Mouse (Mus musculus) spleen, adult 2 months (tissue): ENCODE data around the gene Pex7. TPM values are rescaled to one million over a fixed set of nuclear protein-coding genes. Genes with fewer than 3 reads are reported as not detected.

Source experiments
- DNase-seq, 2 experiments: peaks; one replicate each; pipeline versions ENCODE4 v3.0.0 to v3.0.0-alpha.2; 2012 to 2021; ENCODE audit warnings: low spot score in 2 of 2, low read depth in 1 of 2
- H3K27ac ChIP-seq: fragments of 200-500 bp; 2 replicates; pipeline ENCODE4 v1.5.1; 2012; ENCODE audit warnings: low read length, inconsistent platforms; ENCODE audit not compliant: insufficient read depth
- H3K27me3 ChIP-seq: fragments of 200-500 bp; 2 replicates; pipeline ENCODE4 v1.6.1; 2012; ENCODE audit warnings: mild to moderate bottlenecking, moderate library complexity, low read length, inconsistent platforms; ENCODE audit not compliant: control insufficient read depth, insufficient read depth
- H3K36me3 ChIP-seq: fragments of 200-500 bp; 2 replicates; pipeline ENCODE4 v1.6.1; 2012; ENCODE audit warnings: mild to moderate bottlenecking, low read length, inconsistent platforms; ENCODE audit not compliant: control insufficient read depth, insufficient read depth
- H3K4me1 ChIP-seq: fragments of 200-500 bp; 2 replicates; pipeline ENCODE4 v1.6.1; 2011; ENCODE audit warnings: inconsistent platforms; ENCODE audit not compliant: control insufficient read depth, insufficient read depth, insufficient read length
- H3K4me3 ChIP-seq: fragments of 200-500 bp; 2 replicates; pipeline ENCODE4 v1.5.1; 2011; ENCODE audit warnings: mild to moderate bottlenecking, inconsistent platforms; ENCODE audit not compliant: insufficient read depth, insufficient read length; ENCODE audit errors: extremely low read depth
- CTCF ChIP-seq: fragments of 200-500 bp; IDR thresholded peaks from 2 replicates; pipeline ENCODE4 v1.5.1; 2011; ENCODE audit warnings: mild to moderate bottlenecking, inconsistent platforms; ENCODE audit not compliant: insufficient read depth, insufficient read length, insufficient replicate concordance; ENCODE audit errors: extremely low read depth
- POLR2A ChIP-seq: fragments of 200-500 bp; IDR thresholded peaks from 2 replicates; pipeline ENCODE4 v1.6.1; 2011; ENCODE audit warnings: low read depth, low read length, inconsistent platforms
- WGBS: fragments of 180-500 bp; shearing (Covaris S2); methylation state at CpG from one replicate; pipeline ENCODE4 v1.1.7; 2018; 5-methylcytosine and 5-hydroxymethylcytosine counted together
- polyA plus RNA-seq: library from polyadenylated mRNA; depleted of rRNA; stranded (reverse); fragments of >200 nt; gene quantifications from 2 replicates; pipeline ENCODE4 v1.2.3, GENCODE M21; 2012

The Pex7 gene
- polyA plus RNA-seq, 1 experiment, result 14.9 TPM

DNA sequence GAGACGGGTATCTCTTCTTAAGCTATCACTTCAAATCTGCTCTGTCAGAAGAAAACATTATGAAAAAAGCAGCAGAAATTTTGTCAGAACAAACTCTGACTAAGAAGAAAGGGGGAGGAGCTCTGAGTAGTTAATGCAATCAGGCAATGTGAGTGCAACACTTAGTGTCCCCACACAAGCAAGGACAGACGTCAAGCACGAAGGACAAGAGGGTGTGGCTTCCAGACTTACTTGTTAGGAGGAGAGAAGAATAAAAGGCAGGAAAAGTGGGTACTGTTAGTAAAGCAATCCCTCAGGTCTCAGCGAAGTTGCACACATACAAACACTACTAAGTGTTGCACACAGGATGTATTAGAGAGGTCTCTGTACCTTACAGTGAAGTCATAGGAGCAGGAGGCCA is 23.1 kb downstream of the Pex7 start:
- DNase-seq, result no peak
- no peak overlapping the region for H3K27ac ChIP-seq
- H3K36me3 ChIP-seq, result peaks cover 9% of the 10 kb centered on the region
- no peak for TF ChIP-seq POLR2A
- TF ChIP-seq CTCF, result no peak
- no peaks in the 10 kb centered on the region for H3K4me1 ChIP-seq
- WGBS, result 86% methylated on average over 4 of the region's 4 CpGs
- no peak overlapping the region for H3K4me3 ChIP-seq
- H3K27me3 ChIP-seq, result no peaks in the 10 kb centered on the region

DNA sequence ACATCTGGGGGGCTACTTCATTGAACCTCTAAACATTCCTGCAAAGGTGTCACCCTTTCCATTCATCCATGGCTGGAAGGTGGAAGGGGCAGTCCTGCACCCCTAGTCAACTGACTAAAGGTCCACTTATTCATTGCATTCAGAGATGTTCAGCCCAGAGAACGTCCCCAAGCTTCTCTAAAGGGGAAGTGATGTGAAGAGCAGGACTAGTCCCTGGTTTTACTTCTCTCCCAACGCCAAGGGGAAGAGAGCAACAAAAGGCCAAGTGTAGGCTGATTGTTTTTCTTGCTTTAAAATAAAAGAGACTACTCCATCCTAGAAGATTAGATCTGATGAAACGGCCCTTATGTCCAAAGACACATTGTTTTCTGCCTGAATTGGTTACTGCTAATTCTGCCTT is 27.1 kb downstream of the Pex7 start:
- DNase-seq, result no peak
- H3K27me3 ChIP-seq, result no peaks in the 10 kb centered on the region
- H3K4me1 ChIP-seq, result no peaks in the 10 kb centered on the region
- 46% methylated on average over 3 of the region's 3 CpGs for WGBS
- TF ChIP-seq POLR2A (no peak), CTCF (no peak)
- H3K4me3 ChIP-seq, result no peak overlapping the region
- H3K36me3 ChIP-seq, result peaks cover 7% of the 10 kb centered on the region
- H3K27ac ChIP-seq, result no peak overlapping the region

DNA sequence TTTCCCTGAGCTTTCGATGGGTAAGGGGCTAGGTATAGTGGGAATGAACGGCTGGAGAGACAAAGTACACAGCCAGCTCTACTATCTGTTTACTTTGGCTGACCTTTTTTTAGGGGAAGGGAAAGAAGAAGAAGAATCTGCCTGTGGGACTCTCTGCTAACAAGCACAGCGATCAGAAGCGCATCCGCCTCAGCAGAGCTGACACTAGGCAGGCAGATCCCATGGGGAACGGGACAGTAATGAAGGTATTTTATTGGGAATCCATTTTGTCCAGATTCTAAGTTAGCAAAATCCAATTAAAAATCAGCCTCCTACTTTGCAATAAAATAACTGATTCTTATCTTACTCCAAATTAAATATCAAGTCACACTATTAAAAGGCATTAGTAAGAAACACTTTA is 28.3 kb downstream of the Pex7 start:
- Histone ChIP-seq H3K4me1 (no peaks in the 10 kb centered on the region), H3K27ac (no peak overlapping the region), H3K27me3 (no peaks in the 10 kb centered on the region), H3K4me3 (no peak overlapping the region), H3K36me3 (peaks cover 4% of the 10 kb centered on the region)
- DNase-seq, result no peak
- 91% methylated on average over 6 of the region's 6 CpGs for WGBS
- TF ChIP-seq POLR2A (no peak), CTCF (no peak)

DNA sequence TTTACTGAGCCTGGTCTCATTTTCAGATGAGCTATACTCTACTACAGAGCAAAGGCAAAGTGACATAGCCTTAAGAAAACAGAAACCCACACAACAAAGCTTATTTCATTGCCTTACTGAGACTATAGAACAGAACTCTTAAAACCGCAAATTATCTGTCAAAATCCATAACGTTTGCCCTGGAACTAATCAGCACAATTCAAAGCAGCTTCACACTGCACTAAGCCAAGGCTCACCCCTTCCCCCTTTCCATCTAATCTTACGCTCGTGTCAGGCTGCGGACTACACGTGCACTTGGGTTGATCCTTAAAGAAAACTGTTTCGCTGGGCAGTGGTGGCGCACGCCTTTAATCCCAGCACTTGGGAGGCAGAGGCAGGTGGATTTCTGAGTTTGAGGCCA is 29.8 kb downstream of the Pex7 start:
- Histone ChIP-seq H3K4me3 (no peak overlapping the region), H3K27me3 (no peaks in the 10 kb centered on the region), H3K36me3 (no peaks in the 10 kb centered on the region; the same call in 1 of the 2 replicates), H3K27ac (no peak overlapping the region), H3K4me1 (no peaks in the 10 kb centered on the region)
- no peak for DNase-seq
- WGBS, result 84% methylated on average over 9 of the region's 9 CpGs
- no peak for TF ChIP-seq CTCF
- no peak for TF ChIP-seq POLR2A

DNA sequence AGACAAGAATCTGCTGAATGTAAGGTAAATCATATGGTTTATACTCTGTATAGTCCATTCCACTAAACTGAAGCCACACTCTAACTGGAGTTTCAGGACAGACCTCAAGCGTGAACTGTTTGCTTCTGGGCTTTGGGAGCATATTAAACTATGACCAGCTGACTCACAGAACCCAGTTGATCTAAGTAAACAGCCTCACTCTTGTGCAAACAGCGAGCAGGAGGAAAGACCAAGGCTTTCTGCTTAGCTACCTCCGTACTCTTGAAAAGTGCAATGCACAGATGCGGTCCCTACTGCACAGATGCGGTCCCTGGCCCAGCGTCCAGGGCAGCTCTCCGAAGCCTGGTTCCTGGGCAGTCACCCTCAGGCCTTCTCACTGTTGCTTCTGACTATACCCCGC is 30.2 kb downstream of the Pex7 start:
- 94% methylated on average over 8 of the region's 8 CpGs for WGBS
- H3K27ac ChIP-seq, result no peak overlapping the region
- TF ChIP-seq POLR2A (no peak), CTCF (no peak)
- no peak overlapping the region for H3K4me3 ChIP-seq
- H3K4me1 ChIP-seq, result no peaks in the 10 kb centered on the region
- DNase-seq, result no peak
- no peaks in the 10 kb centered on the region; the same call in 1 of the 2 replicates for H3K36me3 ChIP-seq
- no peaks in the 10 kb centered on the region for H3K27me3 ChIP-seq

DNA sequence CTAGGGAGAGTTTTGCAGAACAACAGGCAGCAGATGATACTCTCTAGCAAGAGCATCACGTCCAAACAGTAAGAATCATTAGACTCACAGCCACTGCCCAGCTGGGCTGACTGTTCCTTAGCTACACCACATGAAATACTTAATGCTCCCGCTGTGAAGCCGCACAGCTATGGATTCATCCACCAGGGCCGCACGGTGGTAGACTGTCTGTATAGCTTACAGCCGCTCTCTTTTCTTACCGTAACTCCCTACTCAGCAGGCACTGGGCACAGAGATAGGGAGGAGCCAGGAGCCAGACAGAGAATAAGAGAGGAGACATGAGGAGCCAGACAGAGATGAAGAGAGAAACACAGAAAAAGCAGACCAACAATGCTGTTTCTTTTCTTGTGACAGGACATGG is 30.8 kb downstream of the Pex7 start:
- H3K4me1 ChIP-seq, result no peaks in the 10 kb centered on the region
- TF ChIP-seq CTCF (no peak), POLR2A (no peak)
- no peak overlapping the region for H3K27ac ChIP-seq
- WGBS, result 89% methylated on average over 7 of the region's 7 CpGs
- H3K36me3 ChIP-seq, result no peaks in the 10 kb centered on the region
- H3K4me3 ChIP-seq, result no peak overlapping the region
- no peak for DNase-seq
- H3K27me3 ChIP-seq, result no peaks in the 10 kb centered on the region

DNA sequence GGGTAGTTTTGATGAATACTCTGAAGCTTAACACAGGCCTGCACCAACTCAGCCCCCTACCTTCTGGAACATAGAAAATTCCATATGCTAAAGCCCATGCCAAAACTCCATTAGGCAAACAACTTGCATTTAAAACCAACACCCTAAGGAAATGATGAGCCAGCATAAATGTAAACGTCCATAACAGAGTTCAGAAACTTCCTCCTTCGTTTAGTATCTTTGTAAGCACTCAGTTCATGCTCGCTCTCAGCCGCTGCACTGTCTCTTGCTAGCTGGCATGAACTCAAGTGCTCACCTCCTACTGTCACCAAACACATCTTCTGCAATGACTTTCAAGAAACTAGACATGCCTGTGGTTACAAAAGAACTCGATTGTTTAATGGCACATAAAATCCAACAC is 32.1 kb downstream of the Pex7 start:
- Histone ChIP-seq H3K4me1 (no peaks in the 10 kb centered on the region), H3K4me3 (no peak overlapping the region), H3K27me3 (no peaks in the 10 kb centered on the region), H3K27ac (no peak overlapping the region), H3K36me3 (peaks cover 3% of the 10 kb centered on the region; the same call in 1 of the 2 replicates)
- no peak for TF ChIP-seq CTCF
- DNase-seq, result no peak
- 45% methylated on average over 5 of the region's 5 CpGs for WGBS
